Mouse (Mus musculus): ENCODE results near the gene Smyd3. TPM values are rescaled to one million over a fixed set of nuclear protein-coding genes. Genes with fewer than 3 reads are reported as not detected.

Gene Smyd3
- polyA plus RNA-seq, 1 experiment from 2014 or later: 18.3 TPM

- TF ChIP-seq CTCF (IDR thresholded peaks at IDR 0.05; ENCODE audit: low read depth): no peak
- WGBS: 88% methylated on average over 4 of the region's 4 CpGs
- Histone ChIP-seq H3K4me3 (replicated peaks; ENCODE audit: low read depth, low read length) (no peak overlapping the region), H3K36me3 (ENCODE audit: insufficient read depth, low read length) (no peaks in the 10 kb centered on the region), H3K27me3 (ENCODE audit: insufficient read depth, low read length) (no peaks in the 10 kb centered on the region), H3K9me3 (replicated peaks; ENCODE audit: low read length) (no peaks in the 10 kb centered on the region), H3K4me1 (replicated peaks; ENCODE audit: insufficient read depth, low read length) (no peaks in the 10 kb centered on the region), H3K4me2 (ENCODE audit: low read length) (no peak overlapping the region), H3K9ac (ENCODE audit: low read depth, low read length) (no peak overlapping the region), H3K27ac (no peak overlapping the region)
- DNase-seq (ENCODE audit: low spot score) (no peak), ATAC-seq (replicated peaks; ENCODE audit: low FRiP score, low read depth) (no peak)
Observed at GRCm38 (mm10) chr1:179026614-179027013, 491.2 kb downstream of the Smyd3 start.

- Histone ChIP-seq H3K27ac (no peak overlapping the region), H3K9ac (ENCODE audit: low read depth, low read length) (no peak overlapping the region), H3K27me3 (ENCODE audit: insufficient read depth, low read length) (no peaks in the 10 kb centered on the region), H3K4me3 (replicated peaks; ENCODE audit: low read depth, low read length) (no peak overlapping the region), H3K4me2 (ENCODE audit: low read length) (no peak overlapping the region), H3K9me3 (replicated peaks; ENCODE audit: low read length) (no peaks in the 10 kb centered on the region), H3K4me1 (replicated peaks; ENCODE audit: insufficient read depth, low read length) (no peaks in the 10 kb centered on the region), H3K36me3 (ENCODE audit: insufficient read depth, low read length) (no peaks in the 10 kb centered on the region)
- TF ChIP-seq CTCF (IDR thresholded peaks at IDR 0.05; ENCODE audit: low read depth): no peak
- ATAC-seq (replicated peaks; ENCODE audit: low FRiP score, low read depth) (no peak), DNase-seq (ENCODE audit: low spot score) (no peak)
- WGBS: 81% methylated on average over 4 of the region's 4 CpGs
Observed at GRCm38 (mm10) chr1:179025169-179025568, 492.7 kb downstream of the Smyd3 start.

GRCm38 (mm10) chr1:179023486-179023885 lies 494.4 kb downstream of the Smyd3 start:
- Histone ChIP-seq H3K9me3 (replicated peaks; ENCODE audit: low read length) (no peaks in the 10 kb centered on the region), H3K9ac (ENCODE audit: low read depth, low read length) (no peak overlapping the region), H3K4me2 (ENCODE audit: low read length) (no peak overlapping the region), H3K27ac (no peak overlapping the region), H3K4me1 (replicated peaks; ENCODE audit: insufficient read depth, low read length) (no peaks in the 10 kb centered on the region), H3K4me3 (replicated peaks; ENCODE audit: low read depth, low read length) (no peak overlapping the region), H3K36me3 (ENCODE audit: insufficient read depth, low read length) (no peaks in the 10 kb centered on the region), H3K27me3 (ENCODE audit: insufficient read depth, low read length) (no peaks in the 10 kb centered on the region)
- no peak for TF ChIP-seq CTCF (IDR thresholded peaks at IDR 0.05; ENCODE audit: low read depth)
- WGBS: 77% methylated on average over 7 of the region's 7 CpGs
- ATAC-seq (replicated peaks; ENCODE audit: low FRiP score, low read depth) (no peak), DNase-seq (ENCODE audit: low spot score) (peak; percentile 13)

GRCm38 (mm10) chr1:179017428-179017827 lies 500.4 kb downstream of the Smyd3 start:
- no peak overlapping the region for H3K9ac ChIP-seq (ENCODE audit: low read depth, low read length)
- WGBS: 95% methylated on average over 10 of the region's 10 CpGs
- H3K9me3 ChIP-seq (replicated peaks; ENCODE audit: low read length): no peaks in the 10 kb centered on the region
- no peak for DNase-seq (ENCODE audit: low spot score)
- no peak overlapping the region for H3K4me3 ChIP-seq (replicated peaks; ENCODE audit: low read depth, low read length)
- TF ChIP-seq CTCF (IDR thresholded peaks at IDR 0.05; ENCODE audit: low read depth): no peak
- H3K27ac ChIP-seq: no peak overlapping the region
- H3K4me1 ChIP-seq (replicated peaks; ENCODE audit: insufficient read depth, low read length): no peaks in the 10 kb centered on the region
- no peak for ATAC-seq (replicated peaks; ENCODE audit: low FRiP score, low read depth)
- no peak overlapping the region for H3K4me2 ChIP-seq (ENCODE audit: low read length)
- no peaks in the 10 kb centered on the region for H3K36me3 ChIP-seq (ENCODE audit: insufficient read depth, low read length)
- H3K27me3 ChIP-seq (ENCODE audit: insufficient read depth, low read length): no peaks in the 10 kb centered on the region

- H3K36me3 ChIP-seq (ENCODE audit: insufficient read depth, low read length): no peaks in the 10 kb centered on the region
- no peak overlapping the region for H3K4me3 ChIP-seq (replicated peaks; ENCODE audit: low read depth, low read length)
- ATAC-seq (replicated peaks; ENCODE audit: low FRiP score, low read depth) (no peak), DNase-seq (ENCODE audit: low spot score) (no peak)
- H3K9me3 ChIP-seq (replicated peaks; ENCODE audit: low read length): no peaks in the 10 kb centered on the region
- no peaks in the 10 kb centered on the region for H3K4me1 ChIP-seq (replicated peaks; ENCODE audit: insufficient read depth, low read length)
- TF ChIP-seq CTCF (IDR thresholded peaks at IDR 0.05; ENCODE audit: low read depth): no peak
- no peak overlapping the region for H3K9ac ChIP-seq (ENCODE audit: low read depth, low read length)
- H3K4me2 ChIP-seq (ENCODE audit: low read length): no peak overlapping the region
- H3K27ac ChIP-seq: no peak overlapping the region
- H3K27me3 ChIP-seq (ENCODE audit: insufficient read depth, low read length): no peaks in the 10 kb centered on the region
Observed at GRCm38 (mm10) chr1:179013021-179013420, 504.8 kb downstream of the Smyd3 start.

- Histone ChIP-seq H3K4me2 (ENCODE audit: low read length) (no peak overlapping the region), H3K36me3 (ENCODE audit: insufficient read depth, low read length) (no peaks in the 10 kb centered on the region), H3K9me3 (replicated peaks; ENCODE audit: low read length) (no peaks in the 10 kb centered on the region), H3K27ac (no peak overlapping the region), H3K27me3 (ENCODE audit: insufficient read depth, low read length) (no peaks in the 10 kb centered on the region), H3K4me1 (replicated peaks; ENCODE audit: insufficient read depth, low read length) (no peaks in the 10 kb centered on the region), H3K4me3 (replicated peaks; ENCODE audit: low read depth, low read length) (no peak overlapping the region), H3K9ac (ENCODE audit: low read depth, low read length) (no peak overlapping the region)
- ATAC-seq (replicated peaks; ENCODE audit: low FRiP score, low read depth) (no peak), DNase-seq (ENCODE audit: low spot score) (no peak)
- 78% methylated on average over 4 of the region's 4 CpGs for WGBS
- no peak for TF ChIP-seq CTCF (IDR thresholded peaks at IDR 0.05; ENCODE audit: low read depth)
Observed at GRCm38 (mm10) chr1:179012273-179012672, 505.6 kb downstream of the Smyd3 start.

- H3K36me3 ChIP-seq (ENCODE audit: insufficient read depth, low read length): no peaks in the 10 kb centered on the region
- TF ChIP-seq CTCF (IDR thresholded peaks at IDR 0.05; ENCODE audit: low read depth): no peak
- H3K27ac ChIP-seq: no peak overlapping the region
- H3K9me3 ChIP-seq (replicated peaks; ENCODE audit: low read length): no peaks in the 10 kb centered on the region
- 91% methylated on average over 3 of the region's 3 CpGs for WGBS
- no peak overlapping the region for H3K4me2 ChIP-seq (ENCODE audit: low read length)
- DNase-seq (ENCODE audit: low spot score) (no peak), ATAC-seq (replicated peaks; ENCODE audit: low FRiP score, low read depth) (no peak)
- H3K4me1 ChIP-seq (replicated peaks; ENCODE audit: insufficient read depth, low read length): no peaks in the 10 kb centered on the region
- H3K4me3 ChIP-seq (replicated peaks; ENCODE audit: low read depth, low read length): no peak overlapping the region
- no peak overlapping the region for H3K9ac ChIP-seq (ENCODE audit: low read depth, low read length)
- no peaks in the 10 kb centered on the region for H3K27me3 ChIP-seq (ENCODE audit: insufficient read depth, low read length)
Observed at GRCm38 (mm10) chr1:179010756-179011155, 507.1 kb downstream of the Smyd3 start.
